Mouse (Mus musculus): ENCODE data around the gene Cidec. TPM values are rescaled to one million over a fixed set of nuclear protein-coding genes. Genes with fewer than 3 reads are reported as not detected.

The Cidec gene
- polyA plus RNA-seq, 1 experiment from 2014 or later, result 1.3 TPM

- Histone ChIP-seq H3K4me1 (ENCODE audit: insufficient read depth, low read depth, low read length) (peaks cover 8% of the 10 kb centered on the region; the same call in 1 of the 2 replicates), H3K4me3 (ENCODE audit: low read depth, low read length) (peak overlapping the region; percentile 20; the same call in 1 of the 2 replicates), H3K27ac (ENCODE audit: low read length) (no peak overlapping the region), H3K27me3 (replicated peaks; ENCODE audit: insufficient read depth, low read length) (no peaks in the 10 kb centered on the region), H3K9ac (replicated peaks; ENCODE audit: low read depth) (no peak overlapping the region), H3K4me2 (replicated peaks; ENCODE audit: low read depth, low read length) (peak overlapping the region; percentile 64), H3K36me3 (ENCODE audit: insufficient read depth, low read length) (no peaks in the 10 kb centered on the region), H3K9me3 (ENCODE audit: low read length) (no peaks in the 10 kb centered on the region)
- 4% methylated on average over 9 of the region's 9 CpGs for WGBS
- no peak for TF ChIP-seq EP300 (IDR thresholded peaks at IDR 0.05)
- peak; percentile 81 for TF ChIP-seq CTCF (IDR thresholded peaks at IDR 0.05)
- ATAC-seq, result peak; percentile 71
- DNase-seq (ENCODE audit: low spot score), result peak; percentile 73
These were observed 33.5 kb upstream of the Cidec start for GRCm38 (mm10) chr6:113469021-113469420.

DNA sequence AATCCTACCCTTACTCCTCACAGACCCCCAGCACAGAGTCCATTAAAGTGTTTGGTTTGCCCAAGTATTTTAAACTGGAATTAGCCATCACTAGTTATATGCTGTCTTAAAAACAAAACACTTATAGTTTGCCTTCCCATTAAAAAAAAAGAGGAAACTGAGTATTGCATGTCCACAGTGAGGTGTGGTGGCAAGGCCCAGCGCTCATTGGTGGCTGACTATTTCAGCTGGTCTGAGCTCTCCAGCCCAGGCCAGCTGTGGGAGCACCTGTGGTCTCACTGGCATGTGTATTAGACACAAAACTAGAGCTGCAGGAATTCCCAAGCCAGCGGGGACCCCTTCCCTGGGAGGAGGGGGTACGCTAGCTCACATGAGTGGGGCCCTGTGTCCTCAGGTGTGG is 33.0 kb upstream of the Cidec start:
- no peaks in the 10 kb centered on the region for H3K27me3 ChIP-seq (replicated peaks; ENCODE audit: insufficient read depth, low read length)
- ATAC-seq, result no peak
- 68% methylated on average over 3 of the region's 3 CpGs for WGBS

GRCm38 (mm10) chr6:113465602-113466001 is 30.0 kb upstream of the Cidec start:
- no peak for ATAC-seq
- H3K9me3 ChIP-seq (ENCODE audit: low read length), result no peaks in the 10 kb centered on the region
- no peaks in the 10 kb centered on the region for H3K4me1 ChIP-seq (ENCODE audit: insufficient read depth, low read depth, low read length)
- no peak overlapping the region for H3K4me2 ChIP-seq (replicated peaks; ENCODE audit: low read depth, low read length)
- WGBS, result 53% methylated on average over 5 of the region's 5 CpGs
- TF ChIP-seq EP300 (IDR thresholded peaks at IDR 0.05), result no peak
- peak; percentile 57 for TF ChIP-seq CTCF (IDR thresholded peaks at IDR 0.05)
- no peak for DNase-seq (ENCODE audit: low spot score)
- no peak overlapping the region for H3K9ac ChIP-seq (replicated peaks; ENCODE audit: low read depth)
- no peaks in the 10 kb centered on the region for H3K27me3 ChIP-seq (replicated peaks; ENCODE audit: insufficient read depth, low read length)
- H3K4me3 ChIP-seq (ENCODE audit: low read depth, low read length), result no peak overlapping the region
- no peak overlapping the region for H3K27ac ChIP-seq (ENCODE audit: low read length)
- H3K36me3 ChIP-seq (ENCODE audit: insufficient read depth, low read length), result no peaks in the 10 kb centered on the region

More for the DNA sequence above, 33.0 kb upstream of the Cidec start:
- no peak overlapping the region for H3K9ac ChIP-seq (replicated peaks; ENCODE audit: low read depth)
- no peaks in the 10 kb centered on the region for H3K9me3 ChIP-seq (ENCODE audit: low read length)
- peaks cover 8% of the 10 kb centered on the region; the same call in 1 of the 2 replicates for H3K4me1 ChIP-seq (ENCODE audit: insufficient read depth, low read depth, low read length)
- H3K4me2 ChIP-seq (replicated peaks; ENCODE audit: low read depth, low read length), result no peak overlapping the region
- no peak overlapping the region for H3K27ac ChIP-seq (ENCODE audit: low read length)
- no peak overlapping the region for H3K4me3 ChIP-seq (ENCODE audit: low read depth, low read length)
- no peak for TF ChIP-seq EP300 (IDR thresholded peaks at IDR 0.05)
- TF ChIP-seq CTCF (IDR thresholded peaks at IDR 0.05), result no peak
- no peaks in the 10 kb centered on the region for H3K36me3 ChIP-seq (ENCODE audit: insufficient read depth, low read length)
- no peak for DNase-seq (ENCODE audit: low spot score)

GRCm38 (mm10) chr6:113464040-113464439 is 28.5 kb upstream of the Cidec start:
- H3K4me3 ChIP-seq (ENCODE audit: low read depth, low read length), result no peak overlapping the region
- no peak overlapping the region for H3K27ac ChIP-seq (ENCODE audit: low read length)
- H3K27me3 ChIP-seq (replicated peaks; ENCODE audit: insufficient read depth, low read length), result no peaks in the 10 kb centered on the region
- TF ChIP-seq CTCF (IDR thresholded peaks at IDR 0.05) (no peak), EP300 (IDR thresholded peaks at IDR 0.05) (no peak)
- DNase-seq (ENCODE audit: low spot score) (no peak), ATAC-seq (no peak)
- WGBS, result 46% methylated on average over 7 of the region's 7 CpGs
- no peaks in the 10 kb centered on the region for H3K9me3 ChIP-seq (ENCODE audit: low read length)
- H3K9ac ChIP-seq (replicated peaks; ENCODE audit: low read depth), result no peak overlapping the region
- no peak overlapping the region for H3K4me2 ChIP-seq (replicated peaks; ENCODE audit: low read depth, low read length)
- no peaks in the 10 kb centered on the region for H3K4me1 ChIP-seq (ENCODE audit: insufficient read depth, low read depth, low read length)
- no peaks in the 10 kb centered on the region for H3K36me3 ChIP-seq (ENCODE audit: insufficient read depth, low read length)

DNA sequence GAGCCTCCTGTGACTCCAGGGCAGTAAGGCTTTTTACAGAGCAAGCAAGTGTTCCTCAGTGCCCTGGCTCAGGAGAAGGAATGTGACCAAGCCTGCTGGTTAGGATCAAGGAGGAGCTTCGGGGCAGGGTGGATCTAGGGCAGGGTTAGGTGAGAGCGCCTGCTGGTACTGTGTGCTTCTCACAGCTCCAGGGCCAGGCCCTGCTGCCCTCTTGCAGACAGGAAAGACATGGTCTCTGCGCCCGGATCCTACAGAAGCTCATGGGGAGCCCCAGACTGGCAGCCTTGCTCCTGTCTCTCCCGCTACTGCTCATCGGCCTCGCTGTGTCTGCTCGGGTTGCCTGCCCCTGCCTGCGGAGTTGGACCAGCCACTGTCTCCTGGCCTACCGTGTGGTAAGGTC is 23.1 kb upstream of the Cidec start:
- 48% methylated on average over 10 of the region's 10 CpGs for WGBS
- Histone ChIP-seq H3K27me3 (replicated peaks; ENCODE audit: insufficient read depth, low read length) (no peaks in the 10 kb centered on the region), H3K27ac (ENCODE audit: low read length) (peak overlapping the region; percentile 74), H3K9ac (replicated peaks; ENCODE audit: low read depth) (no peak overlapping the region; the same call in 1 of the 2 replicates), H3K4me1 (ENCODE audit: insufficient read depth, low read depth, low read length) (no peaks in the 10 kb centered on the region), H3K4me2 (replicated peaks; ENCODE audit: low read depth, low read length) (peak overlapping the region; percentile 49), H3K9me3 (ENCODE audit: low read length) (no peaks in the 10 kb centered on the region), H3K4me3 (ENCODE audit: low read depth, low read length) (peak overlapping the region; percentile 10; the same call in 1 of the 2 replicates), H3K36me3 (ENCODE audit: insufficient read depth, low read length) (no peaks in the 10 kb centered on the region)
- DNase-seq (ENCODE audit: low spot score), result peak; percentile 88
- peak; percentile 99 for ATAC-seq
- TF ChIP-seq EP300 (IDR thresholded peaks at IDR 0.05) (no peak), CTCF (IDR thresholded peaks at IDR 0.05) (peak; percentile 9; the same call in 1 of the 2 replicates)

DNA sequence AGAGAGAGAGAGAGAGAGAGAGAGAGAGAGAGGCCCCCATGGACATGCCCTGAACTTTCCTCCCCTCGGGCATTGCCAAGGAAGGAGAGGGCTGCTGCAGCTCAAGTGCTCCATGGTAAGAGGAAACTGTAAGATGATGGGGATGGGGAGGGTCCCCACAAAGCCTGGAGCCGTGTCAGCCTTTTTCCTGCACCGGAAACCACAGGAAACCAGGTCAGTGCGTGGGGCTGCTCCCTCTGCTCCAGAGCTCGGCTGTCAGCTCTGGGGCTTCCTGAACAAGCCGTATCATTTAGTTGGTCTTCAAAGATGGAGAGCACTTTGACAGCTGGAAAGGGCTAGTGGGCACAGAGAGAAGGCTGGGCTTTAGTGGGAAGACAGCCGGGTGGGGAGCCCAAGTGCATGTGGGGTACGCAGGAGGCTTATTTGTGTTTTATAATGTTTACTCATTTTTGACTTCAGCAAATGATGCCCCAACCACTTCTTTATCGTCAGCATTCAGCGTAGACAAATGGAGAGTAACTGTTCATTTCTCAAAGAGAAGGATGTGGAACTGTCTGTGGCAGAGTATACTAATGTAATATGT is 22.5 kb upstream of the Cidec start, which contains the start of gene Il17re:
TSS of gene Il17re (plus strand) at position 533 of the 583 bp plus-strand sequence.
- 40% methylated on average over 10 of the region's 10 CpGs for WGBS
- Histone ChIP-seq H3K27me3 (replicated peaks; ENCODE audit: insufficient read depth, low read length) (no peaks in the 10 kb centered on the region), H3K4me1 (ENCODE audit: insufficient read depth, low read depth, low read length) (no peaks in the 10 kb centered on the region), H3K4me2 (replicated peaks; ENCODE audit: low read depth, low read length) (peak within 1 kb of the TSS; percentile 49), H3K9me3 (ENCODE audit: low read length) (no peaks in the 10 kb centered on the region), H3K9ac (replicated peaks; ENCODE audit: low read depth) (no peak within 1 kb of the TSS; the same call in 1 of the 2 replicates), H3K4me3 (ENCODE audit: low read depth, low read length) (peak within 1 kb of the TSS; percentile 10; the same call in 1 of the 2 replicates), H3K27ac (ENCODE audit: low read length) (peak within 1 kb of the TSS; percentile 74), H3K36me3 (ENCODE audit: insufficient read depth, low read length) (no peaks in the 10 kb centered on the region)
- ATAC-seq (no peak), DNase-seq (ENCODE audit: low spot score) (no peak)
- no peak for TF ChIP-seq EP300 (IDR thresholded peaks at IDR 0.05)
- TF ChIP-seq CTCF (IDR thresholded peaks at IDR 0.05), result no peak

Measured in lung, postnatal 0 days (tissue).